Mouse (Mus musculus) thymus, postnatal 10 days (tissue): ENCODE results near the gene Fancf.

Experiments used
- DNase-seq, 2 experiments: peaks; one replicate each; pipeline ENCODE4 v3.0.0; 2021; ENCODE audit warnings: low spot score in 2 of 2

Gene Fancf

GRCm38 (mm10) chr7:51840515-51840914 is 21.6 kb downstream of the Fancf start:
- no peak for DNase-seq

GRCm38 (mm10) chr7:51831917-51832316 is 30.1 kb downstream of the Fancf start:
- no peak for DNase-seq

DNA sequence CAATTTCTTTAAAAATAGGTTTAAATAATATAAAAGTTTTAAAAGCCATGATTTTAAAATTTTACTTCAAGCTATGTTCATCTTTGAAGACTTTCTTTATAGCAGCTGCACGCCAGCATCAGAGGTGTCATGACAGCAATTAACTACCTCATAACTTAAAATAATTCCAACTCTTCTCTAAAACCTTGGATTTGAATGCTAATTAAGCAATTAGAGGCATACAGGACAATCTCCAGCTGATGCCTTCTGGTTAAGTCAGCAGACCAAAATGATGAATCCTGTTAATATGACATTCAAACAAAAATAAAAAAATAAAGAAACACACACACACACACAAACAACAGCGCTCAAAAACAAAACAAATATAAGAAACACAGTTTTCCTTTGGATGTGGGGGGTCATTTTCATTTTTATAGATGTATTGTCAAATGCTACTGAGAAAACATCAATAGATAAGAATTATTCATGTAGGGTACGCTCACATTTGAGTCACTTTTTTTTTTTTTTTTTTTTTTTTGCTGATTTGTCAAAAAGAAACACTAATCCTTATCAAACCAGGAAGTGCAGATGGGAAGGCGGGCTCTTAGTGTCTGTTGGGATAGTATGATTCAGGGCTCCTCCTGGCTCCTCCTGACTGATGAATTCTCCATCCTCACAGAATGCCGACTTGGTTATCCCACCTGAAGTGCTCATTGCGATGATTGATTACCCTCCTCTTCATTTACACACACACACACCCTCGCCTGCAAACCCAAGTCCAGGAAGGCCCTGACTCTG is 38.3 kb downstream of the Fancf start:
- no peak for DNase-seq

DNA sequence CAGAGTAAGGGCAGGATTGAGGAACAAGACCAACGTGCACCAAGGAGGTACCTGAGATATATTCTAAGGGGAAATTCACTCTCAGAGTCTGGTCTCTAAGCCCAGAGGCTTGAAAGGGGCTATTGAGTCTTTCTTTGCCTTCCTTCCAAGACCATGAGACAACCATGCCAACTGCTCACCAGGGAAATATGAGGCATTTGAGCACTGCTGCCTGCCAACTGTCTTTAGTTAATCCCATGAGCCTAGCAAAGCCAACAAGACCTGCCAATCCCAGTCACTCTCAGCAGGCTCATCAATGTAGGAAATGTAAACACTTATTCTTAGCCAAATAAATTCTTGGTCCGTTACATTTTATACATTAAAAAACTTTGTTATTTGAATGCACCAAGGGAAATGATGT is 40.6 kb downstream of the Fancf start:
- DNase-seq = no peak

- DNase-seq = no peak
These were observed 42.2 kb downstream of the Fancf start for GRCm38 (mm10) chr7:51819891-51820290.

DNA sequence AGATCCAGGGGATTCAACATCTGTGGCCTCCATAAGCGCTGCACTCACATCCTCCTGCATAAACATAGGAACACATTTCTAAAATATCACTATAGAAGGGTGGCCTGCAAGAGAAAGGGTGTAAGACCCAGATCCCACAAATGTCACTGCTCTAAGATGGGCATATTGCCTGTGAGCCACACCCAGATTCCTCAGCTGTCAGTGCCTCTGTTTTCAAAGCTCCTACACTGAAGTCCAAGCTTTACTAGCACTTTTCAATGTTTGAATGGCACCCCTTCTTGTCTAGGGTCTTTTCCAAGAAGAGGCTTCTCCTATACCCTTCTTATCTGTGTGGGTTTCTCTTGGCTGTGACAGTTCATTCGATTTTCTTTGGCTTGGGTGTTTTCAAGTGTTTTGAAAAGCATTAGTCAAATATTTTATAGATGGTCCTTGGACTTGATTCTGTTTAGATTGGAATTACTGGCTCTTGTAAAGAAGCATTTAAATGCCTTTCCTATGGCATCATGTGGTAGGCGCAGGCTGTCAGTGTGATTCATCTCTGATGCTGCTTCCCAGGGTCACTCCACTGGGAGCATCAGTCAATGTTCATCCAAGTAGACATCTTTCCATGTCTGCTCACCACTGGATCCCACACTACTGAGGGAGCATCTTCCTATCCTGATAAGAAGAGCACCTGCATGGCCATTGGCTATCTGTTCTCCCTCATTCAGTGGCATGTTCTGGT is 43.7 kb downstream of the Fancf start:
- no peak for DNase-seq

GRCm38 (mm10) chr7:51816283-51816839 is 45.7 kb downstream of the Fancf start:
- no peak for DNase-seq

DNA sequence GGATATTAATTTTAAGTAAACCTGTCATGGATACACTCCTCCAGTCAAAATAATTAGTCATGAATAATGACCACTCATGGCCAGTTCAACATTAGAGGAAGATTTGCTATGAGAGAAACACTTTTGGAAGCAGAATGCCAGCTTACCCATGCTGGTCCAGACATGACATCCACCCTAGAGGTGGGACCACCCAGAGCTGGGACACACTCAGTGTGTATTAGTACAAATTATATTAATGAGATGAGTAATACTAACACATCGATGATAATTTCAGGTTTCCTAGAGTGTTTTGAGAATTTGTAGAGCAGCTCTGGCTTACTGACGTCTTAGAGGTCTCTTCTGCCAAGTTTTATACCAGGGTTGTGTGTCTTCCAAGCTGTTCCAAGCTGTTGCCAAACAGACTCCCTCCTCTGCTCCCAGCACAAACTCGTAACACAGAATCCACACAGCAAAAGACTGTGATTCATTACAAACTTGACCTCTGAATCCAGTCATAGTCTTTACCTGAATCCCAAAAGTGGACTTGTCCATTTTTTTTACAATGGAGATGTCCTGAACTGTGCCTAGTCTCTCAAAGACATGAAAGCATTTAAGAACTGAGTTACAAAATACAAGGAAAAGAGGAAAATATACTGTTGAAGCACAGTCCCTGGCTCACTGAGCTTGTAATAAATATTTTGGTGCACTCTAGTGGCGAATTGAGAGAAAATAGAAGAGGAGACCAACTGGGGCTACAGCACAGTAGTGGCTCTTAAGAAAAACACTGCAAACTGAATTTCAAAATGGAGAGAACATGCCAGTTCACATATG is 46.4 kb downstream of the Fancf start:
- no peak for DNase-seq
